Mouse (Mus musculus) erythroblast, adult 5-6 weeks (primary cell): ENCODE data around the gene Sh2d1b2. TPM values are rescaled to one million over a fixed set of nuclear protein-coding genes. Genes with fewer than 3 reads are reported as not detected.

Experiments used
- ATAC-seq: replicated peaks from 2 replicates; pipeline ENCODE4 v1.8.0; 2016; ENCODE audit warnings: moderate number of reproducible peaks, mild to moderate bottlenecking, moderate TSS enrichment, inconsistent platforms; ENCODE audit not compliant: poor library complexity, low FRiP score, severe bottlenecking
- total RNA-seq, 2 experiments: library from RNA; stranded (forward) in 1 of 2; stranded (reverse) in 1 of 2; fragments of 150-400 nt in 1 of 2; fragments of 200-764, 138-1000 nt in 1 of 2; gene quantifications; 2 replicates each; pipeline versions ENCODE4 v1.2.3 to v1.2.4; 2015 to 2017; ENCODE audit warnings: low replicate concordance in 2 of 2

The Sh2d1b2 gene
- total RNA-seq, 2 experiments from 2014 or later, result not detected

GRCm38 (mm10) chr1:170270696-170271095 lies 38.1 kb downstream of the Sh2d1b2 start:
- no peak for ATAC-seq

- no peak for ATAC-seq
These were observed 40.7 kb downstream of the Sh2d1b2 start for GRCm38 (mm10) chr1:170273252-170273651.

- no peak for ATAC-seq
These were observed 44.5 kb downstream of the Sh2d1b2 start, which contains the start of gene Sh2d1b1 for GRCm38 (mm10) chr1:170277016-170277415. Gene Sh2d1b1 (plus strand): TSS chr1:170277320.

- ATAC-seq, result no peak
These were observed 50.0 kb downstream of the Sh2d1b2 start for GRCm38 (mm10) chr1:170282415-170283129.

- ATAC-seq, result no peak
These were observed 59.8 kb downstream of the Sh2d1b2 start for GRCm38 (mm10) chr1:170292239-170292951.

GRCm38 (mm10) chr1:170293257-170293656 lies 60.7 kb downstream of the Sh2d1b2 start:
- ATAC-seq, result no peak

- ATAC-seq, result no peak
These were observed 62.4 kb downstream of the Sh2d1b2 start for GRCm38 (mm10) chr1:170294786-170295570.

GRCm38 (mm10) chr1:170299496-170299895 lies 66.9 kb downstream of the Sh2d1b2 start:
- ATAC-seq, result no peak

- ATAC-seq, result no peak
These were observed 69.1 kb downstream of the Sh2d1b2 start for GRCm38 (mm10) chr1:170301686-170302085.

- ATAC-seq, result no peak
These were observed 69.9 kb downstream of the Sh2d1b2 start for GRCm38 (mm10) chr1:170302456-170302855.

GRCm38 (mm10) chr1:170303103-170303502 lies 70.6 kb downstream of the Sh2d1b2 start:
- ATAC-seq, result no peak

Other genes with a start within 250 kb of the Sh2d1b2 start
- gene Ddr2, start 122.0 kb upstream of the Sh2d1b2 start, total RNA-seq (2015; ENCODE audit: low replicate concordance), result not detected in 2 replicates
- 0.60 TPM in 1 of 2 replicates, not detected in the other for gene Ddr2, start 122.0 kb upstream of the Sh2d1b2 start, total RNA-seq (2017; ENCODE audit: low replicate concordance)
- gene Uap1, start 57.8 kb upstream of the Sh2d1b2 start, total RNA-seq (2015; ENCODE audit: low replicate concordance), result 29.2 and 31.1 TPM in 2 replicates
- 14.8 and 20.4 TPM in 2 replicates for gene Uap1, start 57.8 kb upstream of the Sh2d1b2 start, total RNA-seq (2017; ENCODE audit: low replicate concordance)
- 18.8 and 22.4 TPM in 2 replicates for gene Uhmk1, start 17.4 kb upstream of the Sh2d1b2 start, total RNA-seq (2015; ENCODE audit: low replicate concordance)
- gene Uhmk1, start 17.4 kb upstream of the Sh2d1b2 start, total RNA-seq (2017; ENCODE audit: low replicate concordance), result 26.6 and 34.4 TPM in 2 replicates
- 0.58 and 5.9 TPM in 2 replicates for gene Sh2d1b1, start 44.6 kb downstream of the Sh2d1b2 start, total RNA-seq (2015; ENCODE audit: low replicate concordance)
- gene Sh2d1b1, start 44.6 kb downstream of the Sh2d1b2 start, total RNA-seq (2017; ENCODE audit: low replicate concordance), result 1.5 and 2.5 TPM in 2 replicates
- gene Gm7694, start 73.6 kb downstream of the Sh2d1b2 start, total RNA-seq (2015; ENCODE audit: low replicate concordance), result 3.8 and 7.9 TPM in 2 replicates
- gene Gm7694, start 73.6 kb downstream of the Sh2d1b2 start, total RNA-seq (2017; ENCODE audit: low replicate concordance), result 4.5 and 8.1 TPM in 2 replicates
- not detected in 2 replicates for gene Spata46, start 76.1 kb downstream of the Sh2d1b2 start, total RNA-seq (2015; ENCODE audit: low replicate concordance)
- not detected in 2 replicates for gene Spata46, start 76.1 kb downstream of the Sh2d1b2 start, total RNA-seq (2017; ENCODE audit: low replicate concordance)